Mouse (Mus musculus): ENCODE results near the gene Gzmc. TPM values are rescaled to one million over a fixed set of nuclear protein-coding genes. Genes with fewer than 3 reads are reported as not detected.

The Gzmc gene
- polyA plus RNA-seq (2014; fragmentation: Illumina TruSeq; extraction: RNeasy Lipid Tissue Mini Kit (QIAGEN cat#74804); ENCODE audit: low read depth, low replicate concordance), result not detected

GRCm38 (mm10) chr14:56234556-56234955, at the start of gene Gzmc:
Gzmc (minus strand) TSS chr14:56234656.

DNA sequence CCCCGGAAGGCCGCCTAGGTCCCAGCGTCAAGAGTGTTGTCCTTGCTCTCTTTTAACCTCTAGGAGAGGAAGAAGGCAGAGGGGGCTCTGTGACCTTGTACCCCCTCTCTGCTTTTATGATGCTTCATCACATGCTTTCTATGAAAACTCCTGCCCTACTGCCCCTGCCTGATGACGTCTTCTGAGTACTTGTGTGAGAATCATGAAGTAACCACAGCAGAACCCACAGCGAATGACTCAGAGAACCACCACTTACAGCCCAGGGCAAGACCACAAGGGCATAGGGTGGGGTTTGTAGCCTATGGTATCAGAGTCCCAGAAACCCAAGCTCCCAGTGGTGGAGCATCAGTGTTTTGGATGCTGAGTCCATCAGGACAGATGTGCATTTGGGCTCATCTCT, 27.7 kb upstream of the Gzmc start, which contains the start of gene Gzmb:
TSS of gene Gzmb (minus strand) at position 108 of the 400 bp plus-strand sequence.

DNA sequence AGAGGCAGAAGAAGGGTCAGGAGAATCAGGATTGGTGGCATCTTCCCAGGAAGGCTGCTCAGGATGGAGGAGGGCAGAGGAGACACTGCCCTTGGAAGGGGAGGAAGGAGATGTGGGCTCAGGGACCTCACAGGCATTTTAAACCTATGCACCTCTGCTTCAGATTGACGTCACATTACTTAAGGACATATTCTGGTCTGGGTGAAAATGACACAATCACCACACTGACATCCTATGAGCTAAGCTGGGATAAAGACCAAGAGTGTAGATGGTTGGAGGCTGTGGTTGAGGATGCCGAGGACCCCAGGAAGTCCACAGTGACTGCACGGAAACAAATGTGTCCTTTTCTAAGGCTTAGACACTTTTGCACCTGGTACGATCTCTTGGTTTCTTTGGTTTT, 23.1 kb downstream of the Gzmc start, which contains the start of gene Gzmf:
TSS of gene Gzmf (minus strand) at position 101 of the 400 bp plus-strand sequence.

Other genes starting within 250 kb of the Gzmc start
- gene Mcpt1, start 216.7 kb downstream of the Gzmc start, polyA plus RNA-seq (2014; fragmentation: Illumina TruSeq; extraction: RNeasy Lipid Tissue Mini Kit (QIAGEN cat#74804); ENCODE audit: low read depth, low replicate concordance), result not detected
- gene Mcpt9, start 204.2 kb downstream of the Gzmc start, polyA plus RNA-seq (2014; fragmentation: Illumina TruSeq; extraction: RNeasy Lipid Tissue Mini Kit (QIAGEN cat#74804); ENCODE audit: low read depth, low replicate concordance), result not detected
- not detected for gene Mcpt2, start 192.6 kb downstream of the Gzmc start, polyA plus RNA-seq (2014; fragmentation: Illumina TruSeq; extraction: RNeasy Lipid Tissue Mini Kit (QIAGEN cat#74804); ENCODE audit: low read depth, low replicate concordance)
- gene Mcpt4, start 172.3 kb downstream of the Gzmc start, polyA plus RNA-seq (2014; fragmentation: Illumina TruSeq; extraction: RNeasy Lipid Tissue Mini Kit (QIAGEN cat#74804); ENCODE audit: low read depth, low replicate concordance), result 3.5 TPM
- not detected for gene Mcpt8, start 149.4 kb downstream of the Gzmc start, polyA plus RNA-seq (2014; fragmentation: Illumina TruSeq; extraction: RNeasy Lipid Tissue Mini Kit (QIAGEN cat#74804); ENCODE audit: low read depth, low replicate concordance)
- gene Ctsg, start 132.1 kb downstream of the Gzmc start, polyA plus RNA-seq (2014; fragmentation: Illumina TruSeq; extraction: RNeasy Lipid Tissue Mini Kit (QIAGEN cat#74804); ENCODE audit: low read depth, low replicate concordance), result not detected
- gene Gzme, start 114.0 kb downstream of the Gzmc start, polyA plus RNA-seq (2014; fragmentation: Illumina TruSeq; extraction: RNeasy Lipid Tissue Mini Kit (QIAGEN cat#74804); ENCODE audit: low read depth, low replicate concordance), result not detected
- gene Gzmd, start 102.0 kb downstream of the Gzmc start, polyA plus RNA-seq (2014; fragmentation: Illumina TruSeq; extraction: RNeasy Lipid Tissue Mini Kit (QIAGEN cat#74804); ENCODE audit: low read depth, low replicate concordance), result not detected
- not detected for gene Gzmg, start 75.1 kb downstream of the Gzmc start, polyA plus RNA-seq (2014; fragmentation: Illumina TruSeq; extraction: RNeasy Lipid Tissue Mini Kit (QIAGEN cat#74804); ENCODE audit: low read depth, low replicate concordance)
- not detected for gene Gzmn, start 60.1 kb downstream of the Gzmc start, polyA plus RNA-seq (2014; fragmentation: Illumina TruSeq; extraction: RNeasy Lipid Tissue Mini Kit (QIAGEN cat#74804); ENCODE audit: low read depth, low replicate concordance)
- gene Gzmf, start 23.2 kb downstream of the Gzmc start, polyA plus RNA-seq (2014; fragmentation: Illumina TruSeq; extraction: RNeasy Lipid Tissue Mini Kit (QIAGEN cat#74804); ENCODE audit: low read depth, low replicate concordance), result not detected
- gene Gzmb, start 27.6 kb upstream of the Gzmc start, polyA plus RNA-seq (2014; fragmentation: Illumina TruSeq; extraction: RNeasy Lipid Tissue Mini Kit (QIAGEN cat#74804); ENCODE audit: low read depth, low replicate concordance), result not detected
- not detected for gene Atp12a, start 130.4 kb upstream of the Gzmc start, polyA plus RNA-seq (2014; fragmentation: Illumina TruSeq; extraction: RNeasy Lipid Tissue Mini Kit (QIAGEN cat#74804); ENCODE audit: low read depth, low replicate concordance)
- 0.21 TPM for gene Rnf17, start 167.9 kb upstream of the Gzmc start, polyA plus RNA-seq (2014; fragmentation: Illumina TruSeq; extraction: RNeasy Lipid Tissue Mini Kit (QIAGEN cat#74804); ENCODE audit: low read depth, low replicate concordance)